9 mouse cellular contexts compared by ENCODE assay signal in genomic region chr7:75780812-75781211, GRCm38 (mm10).
DNase-seq lines count a peak whose midpoint lies in the region; ATAC-seq and TF ChIP-seq lines count a peak whose summit lies in the region.
"Had no signal": no experiment of that assay in that cellular context is flagged by ENCODE, and none has a peak within 500 bp of the region (broad histone marks: within the 10 kb centered on the region; RNA-seq: fewer than 3 reads in every experiment).

No protein-coding gene starts in this region.

- peak overlapping the region; percentile 69 for H3K4me2 ChIP-seq in lung, postnatal 0 days (replicated peaks; ENCODE audit: low read depth, low read length)
- H3K4me2 ChIP-seq in embryonic facial prominence, embryonic 11.5 days (ENCODE audit: low read depth, low read length), result peak overlapping the region; percentile 53; the same call in 1 of the 2 replicates
- peak overlapping the region; percentile 59; the same call in 1 of the 2 replicates for H3K4me2 ChIP-seq in neural tube, embryonic 14.5 days (ENCODE audit: low read depth, low read length)

- ATAC-seq in lung, postnatal 0 days, result no peak
- ATAC-seq in embryonic facial prominence, embryonic 11.5 days (replicated peaks; ENCODE audit: insufficient number of reproducible peaks, low FRiP score, low TSS enrichment, low read depth), result no peak
- peak; percentile 43 for ATAC-seq in inflammation-experienced regulatory T-cells, adult 6 months
- no peak for ATAC-seq in neural tube, embryonic 14.5 days (ENCODE audit: low read depth)

- DNase-seq in lung, postnatal 0 days (ENCODE audit: low spot score), result no peak
- DNase-seq in lung, postnatal 4 days, result no peak
- DNase-seq in embryonic facial prominence, embryonic 11.5 days (ENCODE audit: low spot score), result no peak
- no peak for DNase-seq in retina, embryonic 14.5 days (ENCODE audit: low spot score)
- DNase-seq in layer of hippocampus, postnatal 14 days (ENCODE audit: low spot score in 2 of 2), result no peak
- no peak for DNase-seq in kidney, adult 18-20 months
- DNase-seq: left cerebral cortex, postnatal 4 days had no signal

- no peak for TF ChIP-seq CTCF in lung, postnatal 0 days (IDR thresholded peaks at IDR 0.05)

- no peaks in the 10 kb centered on the region for H3K4me1 ChIP-seq in lung, postnatal 0 days (ENCODE audit: insufficient read depth, low read depth, low read length)
- no peaks in the 10 kb centered on the region for H3K4me1 ChIP-seq in embryonic facial prominence, embryonic 11.5 days (ENCODE audit: control insufficient read depth, insufficient read depth, low read length)
- no peaks in the 10 kb centered on the region for H3K4me1 ChIP-seq in neural tube, embryonic 14.5 days (ENCODE audit: control insufficient read depth, insufficient read depth, low read length)

- no peaks in the 10 kb centered on the region for H3K36me3 ChIP-seq in lung, postnatal 0 days (ENCODE audit: insufficient read depth, low read length)
- H3K36me3 ChIP-seq in embryonic facial prominence, embryonic 11.5 days (replicated peaks; ENCODE audit: control insufficient read depth, insufficient read depth, low read depth, low read length), result no peaks in the 10 kb centered on the region
- H3K36me3 ChIP-seq in neural tube, embryonic 14.5 days (ENCODE audit: control insufficient read depth, insufficient read depth, low read length), result no peaks in the 10 kb centered on the region

- H3K27me3 ChIP-seq in lung, postnatal 0 days (replicated peaks; ENCODE audit: insufficient read depth, low read length), result no peaks in the 10 kb centered on the region
- no peaks in the 10 kb centered on the region for H3K27me3 ChIP-seq in embryonic facial prominence, embryonic 11.5 days (ENCODE audit: control insufficient read depth, insufficient read depth, low read length)
- no peaks in the 10 kb centered on the region for H3K27me3 ChIP-seq in neural tube, embryonic 14.5 days (ENCODE audit: control insufficient read depth, insufficient read depth, low read length)

- no peak overlapping the region for H3K4me3 ChIP-seq in lung, postnatal 0 days (ENCODE audit: low read depth, low read length)
- peak overlapping the region; percentile 57; the same call in 1 of the 2 replicates for H3K4me3 ChIP-seq in embryonic facial prominence, embryonic 11.5 days (ENCODE audit: low read depth, low read length)
- H3K4me3 ChIP-seq in neural tube, embryonic 14.5 days (ENCODE audit: low read depth, low read length), result no peak overlapping the region

- no peak overlapping the region for H3K27ac ChIP-seq in lung, postnatal 0 days (ENCODE audit: low read length)
- H3K27ac ChIP-seq in embryonic facial prominence, embryonic 11.5 days (replicated peaks; ENCODE audit: low read depth, low read length), result no peak overlapping the region
- no peak overlapping the region for H3K27ac ChIP-seq in neural tube, embryonic 14.5 days (ENCODE audit: low read depth, low read length)

- WGBS in lung, postnatal 0 days, result 47% methylated on average over 1 of the region's 5 CpGs
- WGBS in embryonic facial prominence, embryonic 11.5 days, result 25% methylated on average over 2 of the region's 5 CpGs
- 38% methylated on average over 2 of the region's 5 CpGs for WGBS in neural tube, embryonic 14.5 days

- H3K9ac ChIP-seq in lung, postnatal 0 days (replicated peaks; ENCODE audit: low read depth), result no peak overlapping the region
- H3K9ac ChIP-seq in embryonic facial prominence, embryonic 11.5 days (replicated peaks; ENCODE audit: low read length), result no peak overlapping the region
- no peak overlapping the region for H3K9ac ChIP-seq in neural tube, embryonic 14.5 days (replicated peaks; ENCODE audit: low read depth, low read length)

- no peaks in the 10 kb centered on the region for H3K9me3 ChIP-seq in lung, postnatal 0 days (ENCODE audit: low read length)
- H3K9me3 ChIP-seq in embryonic facial prominence, embryonic 11.5 days (replicated peaks; ENCODE audit: control insufficient read depth, low read length), result no peaks in the 10 kb centered on the region
- no peaks in the 10 kb centered on the region for H3K9me3 ChIP-seq in neural tube, embryonic 14.5 days (ENCODE audit: control insufficient read depth, low read length)

- no peak for TF ChIP-seq EP300 in lung, postnatal 0 days (IDR thresholded peaks at IDR 0.05)
